Mouse (Mus musculus): ENCODE results near the gene Med13l. TPM values are rescaled to one million over a fixed set of nuclear protein-coding genes. Genes with fewer than 3 reads are reported as not detected.

Med13l gene
- total RNA-seq, 4 experiments from 2014 or later = 91.8 to 110 (median 101) TPM

DNA sequence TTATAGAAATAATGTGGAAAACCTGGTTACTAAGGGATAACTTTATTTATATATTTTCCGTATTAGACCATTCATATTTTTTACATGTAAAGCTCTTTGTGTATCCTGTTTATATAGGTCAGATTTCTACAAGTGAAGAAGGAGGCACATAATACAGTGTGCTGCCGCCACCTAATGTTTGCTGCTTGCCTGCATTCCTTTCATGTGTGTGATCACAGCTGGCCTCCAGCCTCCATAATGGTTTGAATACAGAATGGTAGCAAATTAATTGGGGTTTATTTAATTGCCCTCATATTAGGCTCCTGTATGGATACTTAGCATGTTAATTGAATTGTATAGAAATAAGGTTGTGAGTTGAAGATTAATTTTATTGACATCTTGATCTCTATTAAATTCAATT lies 94.5 kb downstream of the Med13l start:
- no peak for DNase-seq (ENCODE audit: low spot score in 2 of 2)

DNA sequence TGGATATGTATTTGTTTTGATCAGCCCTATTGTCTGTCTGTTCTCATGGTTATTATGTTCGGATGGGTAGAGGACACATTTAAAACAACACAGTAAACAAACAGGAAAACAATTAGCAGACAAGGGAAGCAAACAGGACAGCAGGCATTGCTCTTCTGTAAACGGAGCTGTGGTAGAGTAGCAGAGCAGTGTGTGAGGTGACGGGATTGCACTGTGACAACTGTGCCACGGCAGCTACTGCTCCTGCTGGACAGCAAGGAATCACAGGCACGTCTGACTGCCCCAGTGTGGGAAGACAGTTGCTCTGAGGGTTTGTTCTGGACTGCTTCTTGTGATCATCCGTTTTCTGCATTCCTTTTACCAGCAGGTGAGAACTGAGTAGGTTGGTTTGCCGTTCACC lies 94.9 kb downstream of the Med13l start:
- DNase-seq (ENCODE audit: low spot score in 2 of 2) = no peak

DNA sequence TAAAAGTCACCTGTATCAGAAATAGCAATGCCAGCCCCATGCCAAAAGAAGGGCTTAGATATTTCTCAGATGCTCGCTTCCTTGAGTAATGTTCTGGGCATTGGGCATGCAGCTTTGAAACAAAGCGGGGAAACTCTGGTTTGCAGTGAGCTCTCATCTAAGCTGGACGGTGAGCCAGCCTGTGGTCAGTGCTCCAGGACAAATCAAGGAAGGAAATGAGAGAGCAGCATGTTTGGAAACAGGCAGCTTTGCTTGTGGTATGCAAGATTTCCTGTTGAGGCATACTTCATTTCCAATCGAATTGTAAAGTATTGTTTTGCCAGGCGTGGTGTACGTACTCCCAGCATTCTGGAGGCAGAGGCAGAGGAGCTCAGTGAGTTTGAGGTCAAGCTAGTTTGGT lies 95.5 kb downstream of the Med13l start:
- no peak for DNase-seq (ENCODE audit: low spot score in 2 of 2)

DNA sequence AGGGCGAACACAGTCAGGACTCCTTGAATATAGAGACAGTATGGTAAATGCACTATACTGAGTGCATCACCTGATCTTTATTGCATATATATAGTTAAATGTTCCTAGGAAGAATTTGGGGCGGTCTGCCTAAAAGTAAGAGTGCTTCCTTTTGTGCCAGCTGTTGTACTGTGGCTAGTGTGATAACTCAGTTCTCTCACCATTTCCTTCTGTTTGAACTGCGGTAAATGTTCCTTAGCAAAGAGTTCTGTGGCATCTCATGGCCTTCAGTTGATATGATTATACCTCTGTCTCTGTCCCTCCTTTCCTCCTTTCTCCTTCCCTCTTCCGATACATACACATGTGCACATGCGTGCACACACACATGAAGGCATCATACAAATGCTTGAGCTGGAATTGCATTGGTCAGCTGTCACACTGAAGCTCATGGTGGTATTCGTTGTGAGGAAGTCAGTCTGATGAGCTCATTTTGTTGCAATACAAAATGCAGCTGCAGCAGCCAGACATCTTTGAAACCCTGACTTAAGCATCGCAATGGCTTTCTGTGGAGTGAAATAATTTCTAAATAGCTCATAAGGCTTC lies 97.9 kb downstream of the Med13l start:
- no peak for DNase-seq (ENCODE audit: low spot score in 2 of 2)

DNA sequence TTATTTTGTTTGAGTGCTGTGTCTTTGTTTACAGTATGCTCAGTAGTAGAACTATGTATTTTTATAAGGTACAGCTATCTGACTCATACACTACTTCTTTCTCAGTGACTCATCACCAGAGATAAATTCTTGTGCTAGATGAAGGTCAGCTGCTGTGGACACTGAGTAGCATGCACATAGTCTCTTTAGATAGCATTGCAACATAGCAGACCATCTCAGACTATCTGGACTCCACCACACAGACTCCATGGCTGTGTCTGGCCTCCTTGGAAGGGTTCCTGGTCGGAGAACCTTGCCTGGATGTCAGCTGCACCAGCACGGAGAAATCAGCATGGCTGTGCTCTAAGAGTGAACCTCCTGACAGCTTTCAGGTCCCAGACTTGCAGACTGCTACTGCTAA lies 99.2 kb downstream of the Med13l start:
- no peak for DNase-seq (ENCODE audit: low spot score in 2 of 2)

DNA sequence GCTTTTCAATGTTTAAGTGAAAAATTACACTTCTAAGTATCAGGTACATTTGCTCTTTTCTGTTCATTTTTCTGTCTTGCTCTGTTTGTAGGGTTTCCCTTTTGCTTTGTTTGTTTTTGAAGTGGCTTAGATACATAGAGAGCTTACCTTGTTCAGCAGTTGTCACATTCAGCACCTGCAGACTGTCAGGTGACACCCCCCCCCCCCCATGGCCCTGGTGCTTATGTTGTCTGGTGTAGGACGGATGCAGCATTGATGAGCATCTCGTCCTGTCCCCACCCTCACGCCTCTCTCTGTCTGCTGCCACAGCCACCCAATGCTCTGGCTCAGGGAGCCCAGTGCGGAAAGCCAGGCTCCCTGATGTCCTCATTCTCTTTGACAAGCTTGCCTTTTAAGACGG lies 101.3 kb downstream of the Med13l start:
- no peak for DNase-seq (ENCODE audit: low spot score in 2 of 2)

DNA sequence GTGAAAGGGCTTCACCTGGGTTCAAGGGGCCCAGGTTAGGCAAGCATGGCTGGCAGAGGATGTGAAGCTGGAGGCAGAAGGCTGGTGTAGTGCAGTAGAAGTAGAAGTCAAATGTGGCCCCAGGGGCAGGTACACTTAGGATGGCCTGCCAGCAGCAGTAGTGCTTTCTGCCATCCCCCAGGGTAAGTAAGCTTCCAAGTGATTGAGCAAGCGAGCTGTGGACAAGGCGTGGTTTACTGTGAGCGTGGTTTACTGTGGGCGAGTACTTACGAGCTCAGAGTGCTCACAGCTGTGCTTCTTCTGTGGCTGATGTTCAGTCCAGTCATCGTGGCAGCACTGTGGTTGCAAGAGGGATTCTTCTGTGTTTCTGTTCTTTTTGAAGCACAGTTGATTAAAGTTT lies 103.5 kb downstream of the Med13l start:
- no peak for DNase-seq (ENCODE audit: low spot score in 2 of 2)

DNA sequence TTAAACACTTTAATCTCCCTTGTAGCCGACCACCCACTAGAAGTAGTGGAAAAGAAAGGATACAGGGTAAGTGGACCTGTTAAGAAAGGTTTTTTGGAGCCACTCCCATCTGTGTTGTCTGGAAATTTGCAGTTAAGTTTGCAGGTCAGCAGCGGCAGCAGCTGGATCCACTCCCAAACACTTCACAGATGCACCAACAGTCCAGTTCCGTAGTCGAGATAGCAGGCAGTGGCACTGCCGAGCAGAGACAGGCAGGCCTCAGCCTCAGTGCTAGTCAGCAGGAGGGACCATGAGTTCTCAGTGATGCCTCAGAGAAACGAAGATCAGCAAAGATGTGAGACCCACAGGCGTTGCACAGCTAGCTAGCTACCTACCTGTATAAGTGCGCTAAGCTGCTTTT lies 104.5 kb downstream of the Med13l start:
- no peak for DNase-seq (ENCODE audit: low spot score in 2 of 2)

DNA sequence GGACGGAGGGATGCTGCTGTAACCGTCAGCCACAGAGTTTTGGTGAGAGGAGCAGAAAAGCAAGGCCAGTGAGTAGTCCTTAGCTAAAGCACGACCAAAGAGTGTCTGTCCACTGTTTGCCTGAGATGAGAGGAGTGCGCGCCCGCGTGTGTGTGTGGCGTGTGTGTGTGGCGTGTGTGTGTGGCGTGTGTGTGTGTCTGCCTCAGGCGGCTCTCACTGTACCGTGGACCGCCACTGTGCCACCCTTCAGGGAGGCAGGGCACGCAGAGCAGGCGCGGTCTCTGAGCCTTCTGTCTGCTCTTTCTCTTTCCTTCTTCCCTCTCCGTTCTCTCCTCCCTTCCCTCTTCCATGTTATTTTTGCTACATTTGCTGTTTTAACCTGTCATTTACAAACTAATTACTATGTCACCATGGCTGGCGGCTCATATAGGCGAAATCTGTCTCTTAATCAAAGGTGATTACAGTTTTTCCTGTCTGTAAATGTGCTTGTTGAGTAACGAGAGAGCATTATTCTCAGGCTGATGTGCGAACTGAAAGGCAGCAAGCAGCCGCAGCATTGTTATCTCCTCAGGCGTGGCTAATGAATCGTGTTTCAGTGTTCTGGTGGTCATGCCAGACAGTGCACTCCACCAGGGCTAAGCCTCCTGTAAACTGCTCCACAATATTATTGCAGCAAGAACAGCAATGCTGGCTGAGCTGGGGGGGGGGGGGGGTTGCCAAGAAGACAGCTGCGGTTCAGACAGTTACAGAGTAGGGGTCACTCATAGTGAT lies 106.1 kb downstream of the Med13l start:
- DNase-seq (ENCODE audit: low spot score in 2 of 2) = no peak

DNA sequence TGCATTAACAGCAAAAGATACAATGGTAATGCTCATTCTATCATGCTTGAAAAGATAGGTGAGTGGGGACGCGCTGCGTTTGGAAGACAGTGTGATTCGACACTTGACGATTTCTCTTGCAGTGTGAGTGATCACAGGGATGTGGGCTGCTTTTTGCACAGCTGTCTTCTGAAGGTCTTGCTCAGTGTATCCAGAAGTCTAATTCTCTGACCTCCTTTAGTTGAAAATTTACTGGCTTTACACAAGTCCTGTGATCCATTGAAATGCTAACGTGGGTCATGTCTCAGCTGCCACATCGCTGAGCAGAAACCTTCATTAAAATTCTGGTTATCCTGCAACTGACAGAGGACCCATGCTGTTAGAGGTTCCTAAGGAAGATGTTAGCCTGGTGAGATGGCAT lies 107.4 kb downstream of the Med13l start:
- DNase-seq (ENCODE audit: low spot score in 2 of 2) = no peak

DNA sequence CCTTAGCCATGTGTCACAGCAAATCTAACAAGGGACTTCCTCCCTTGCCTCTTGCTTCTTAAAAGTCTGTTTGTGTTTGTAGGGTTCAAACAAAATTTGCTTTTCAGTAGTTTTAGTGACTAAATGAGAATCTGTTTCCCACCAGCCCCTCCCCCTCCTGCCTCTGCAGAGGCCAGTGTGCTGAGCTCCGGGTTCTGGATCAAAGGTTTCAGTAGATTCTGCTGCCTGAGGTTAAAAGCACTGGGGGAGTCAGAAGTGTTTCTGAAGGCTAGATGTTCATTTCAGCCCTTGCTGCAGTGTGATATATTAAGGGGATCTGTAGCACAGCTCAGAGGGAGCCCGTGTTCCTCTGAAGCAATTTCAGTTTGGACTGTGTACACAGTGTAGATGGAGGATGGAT lies 108.5 kb downstream of the Med13l start:
- DNase-seq (ENCODE audit: low spot score in 2 of 2) = no peak

DNA sequence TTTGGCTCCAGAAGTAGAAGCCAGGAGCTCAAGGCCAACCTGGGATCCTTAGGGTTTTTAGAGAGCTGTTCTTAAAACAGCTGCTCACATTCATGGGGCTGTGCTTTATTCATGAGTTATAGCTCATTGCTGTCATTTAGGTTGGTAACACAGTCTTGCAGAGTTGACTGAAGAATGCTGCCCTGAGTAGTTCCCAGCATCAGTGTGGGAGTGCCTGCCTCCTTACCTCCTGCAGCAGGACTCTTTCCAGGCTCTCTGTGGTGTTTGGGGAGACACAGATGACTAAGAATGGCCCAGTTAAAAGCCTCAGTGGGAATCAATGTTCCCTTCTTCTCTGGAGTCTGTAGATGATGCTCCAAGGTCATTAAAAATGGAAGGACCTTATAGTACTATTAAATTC lies 111.6 kb downstream of the Med13l start:
- peak in 1 of 2 experiments; percentile 46 for DNase-seq (ENCODE audit: low spot score in 2 of 2)

DNA sequence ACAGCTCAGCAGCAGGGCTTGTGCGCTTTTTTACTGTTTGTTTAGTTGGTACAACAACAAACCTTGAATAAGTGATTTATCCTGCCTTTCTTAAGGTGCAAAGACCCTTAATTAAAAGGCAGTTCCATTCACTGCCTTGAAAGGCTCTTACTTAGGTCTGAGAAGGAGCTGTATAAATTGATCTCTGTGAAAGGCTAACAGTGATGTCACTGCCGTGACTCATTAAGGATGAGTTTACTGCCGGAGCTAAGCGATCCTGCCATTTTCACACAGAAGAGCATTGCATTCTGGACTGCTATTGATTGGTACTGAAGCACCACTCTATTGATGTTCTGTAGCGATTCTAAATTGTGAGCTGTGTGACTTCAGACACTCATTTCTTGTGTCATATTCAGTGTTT lies 113.4 kb downstream of the Med13l start:
- no peak for DNase-seq (ENCODE audit: low spot score in 2 of 2)

DNA sequence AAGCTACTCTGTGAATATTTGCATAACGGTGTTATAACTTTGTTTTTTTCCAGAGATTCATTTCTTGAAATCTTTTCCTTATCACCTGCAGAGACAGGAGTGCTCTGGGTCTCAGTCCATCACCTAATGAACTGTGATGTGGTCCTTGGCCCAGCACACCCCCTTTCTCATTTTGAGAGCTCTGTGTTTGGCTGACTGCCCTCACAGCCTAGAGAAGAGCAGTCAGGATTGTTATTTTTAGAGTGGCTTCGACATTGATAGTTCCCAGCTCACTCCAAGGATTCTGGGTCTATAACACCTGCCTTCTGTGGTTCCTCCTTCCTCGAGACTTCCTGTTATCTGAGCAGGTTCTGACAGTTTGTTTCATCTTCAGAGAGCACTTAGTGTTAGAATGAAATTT lies 113.8 kb downstream of the Med13l start:
- DNase-seq (ENCODE audit: low spot score in 2 of 2) = no peak

DNA sequence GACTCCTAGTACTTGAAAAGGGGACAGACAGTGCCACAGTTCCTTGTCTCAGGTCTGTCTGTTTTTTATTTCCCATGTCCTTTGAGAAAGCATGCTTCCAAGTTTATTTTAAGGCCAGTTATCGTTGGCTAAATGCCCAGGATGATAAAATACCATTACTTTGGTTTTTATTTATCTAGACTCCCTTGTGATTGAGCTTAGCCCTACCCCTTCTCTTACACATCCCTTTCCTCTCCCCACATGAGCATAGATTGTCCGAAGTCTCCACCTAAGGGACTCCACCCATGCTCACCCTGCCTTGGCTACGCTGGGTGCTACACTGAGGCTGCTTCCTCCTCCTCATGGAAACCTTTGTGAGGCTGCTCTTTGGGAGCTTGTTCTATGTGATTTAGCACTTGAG lies 115.2 kb downstream of the Med13l start:
- DNase-seq (ENCODE audit: low spot score in 2 of 2) = no peak

DNA sequence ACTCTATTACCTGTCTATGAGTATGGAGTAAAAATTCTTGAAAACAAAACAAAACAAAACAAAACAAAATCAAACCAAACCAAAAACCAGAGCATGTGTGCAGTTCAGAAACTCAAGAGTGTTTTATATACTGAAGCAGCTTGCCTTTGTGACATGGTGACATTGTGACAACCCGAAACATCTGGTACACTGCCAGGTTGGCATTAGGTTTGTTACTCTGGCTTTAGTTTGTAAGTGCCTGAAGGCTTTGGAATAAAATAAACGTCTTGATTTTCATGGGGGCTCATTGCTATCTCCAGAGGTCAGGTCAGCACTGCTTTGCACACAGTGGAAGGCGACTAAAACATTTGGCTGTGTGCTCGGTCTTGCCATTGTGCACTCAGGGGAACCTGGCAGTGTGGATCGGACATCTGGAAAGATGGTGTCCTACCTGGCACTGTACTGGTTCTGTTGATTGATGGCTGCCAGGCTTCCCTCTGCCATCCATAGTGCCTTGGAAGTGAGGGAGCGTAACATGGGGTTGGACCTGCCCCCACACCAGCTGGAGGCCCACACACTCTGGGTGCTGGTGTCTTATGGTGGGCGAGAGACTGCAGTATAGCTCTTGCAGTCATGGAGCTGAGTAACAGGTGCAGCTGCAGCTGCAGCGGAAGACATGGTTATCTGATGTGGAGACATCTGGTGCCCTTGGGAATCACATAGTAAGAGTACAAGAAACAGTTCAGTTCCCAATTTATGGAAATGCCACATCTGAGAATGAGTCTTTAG lies 115.9 kb downstream of the Med13l start:
- DNase-seq (ENCODE audit: low spot score in 2 of 2) = no peak

DNA sequence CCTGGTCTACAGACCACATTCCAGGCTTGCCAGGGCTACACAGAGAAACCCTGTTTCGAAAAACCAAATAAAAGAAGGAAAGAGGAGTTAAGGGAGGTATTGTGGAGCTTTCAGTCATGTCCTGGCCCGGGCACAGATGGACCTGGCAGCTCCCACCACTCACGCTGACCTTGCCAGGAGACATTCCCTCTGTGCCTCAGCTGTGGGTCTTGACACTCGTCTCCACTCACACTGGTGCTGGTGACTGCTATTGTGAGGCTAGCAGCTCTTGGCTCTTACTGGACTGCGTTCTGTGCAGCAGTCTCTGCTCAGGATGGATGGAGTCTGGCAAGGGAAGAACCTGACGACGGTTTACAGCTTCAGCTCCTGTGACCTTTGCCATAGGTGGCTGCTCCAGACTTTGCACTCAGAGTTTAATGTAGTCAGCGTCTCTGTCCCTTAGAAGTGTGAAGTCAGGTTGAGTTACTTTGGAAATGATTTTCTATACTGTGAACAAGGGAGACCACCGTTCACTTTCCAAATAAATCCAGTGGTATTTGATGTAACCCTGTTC lies 118.9 kb downstream of the Med13l start:
- DNase-seq (ENCODE audit: low spot score in 2 of 2) = no peak

DNA sequence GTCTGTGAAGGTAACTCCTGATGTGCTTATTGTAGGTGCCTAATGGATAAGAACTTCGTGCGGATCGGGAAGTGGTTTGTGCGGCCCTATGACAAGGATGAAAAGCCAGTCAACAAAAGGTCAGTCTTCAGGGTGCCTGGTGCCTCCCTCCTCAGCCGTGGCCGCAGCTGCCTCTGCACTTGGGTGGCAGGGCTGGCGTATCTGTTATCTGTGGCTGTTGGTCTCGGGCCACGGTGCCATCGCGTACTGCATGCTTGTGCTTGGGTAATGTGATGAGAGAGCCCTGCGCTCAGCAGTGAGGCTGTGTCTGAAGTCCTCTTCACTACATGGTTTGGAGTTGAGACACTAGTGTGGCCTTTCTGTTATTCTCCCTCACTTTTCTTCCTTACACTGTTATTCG lies 120.4 kb downstream of the Med13l start:
- DNase-seq (ENCODE audit: low spot score in 2 of 2) = no peak

DNA sequence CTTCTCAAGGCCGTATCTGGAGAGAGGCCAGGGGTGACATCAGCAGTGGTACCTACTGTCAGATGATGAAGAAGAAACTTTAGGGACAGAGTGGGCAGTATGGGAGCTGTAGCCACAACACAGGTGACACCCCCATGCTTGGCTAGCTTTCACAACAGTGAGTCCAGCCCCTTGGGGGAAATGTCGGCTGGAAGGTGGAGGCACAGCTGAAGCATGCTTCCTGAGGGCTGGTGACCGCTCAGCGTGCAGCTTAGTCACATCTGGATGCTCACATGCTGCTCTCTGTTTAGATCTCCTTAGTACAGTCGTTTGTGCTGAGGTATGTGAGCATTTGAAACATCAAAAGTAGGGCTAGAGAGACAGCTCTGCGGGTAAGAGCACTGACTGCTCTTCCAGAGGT lies 121.5 kb downstream of the Med13l start:
- DNase-seq (ENCODE audit: low spot score in 2 of 2) = no peak

DNA sequence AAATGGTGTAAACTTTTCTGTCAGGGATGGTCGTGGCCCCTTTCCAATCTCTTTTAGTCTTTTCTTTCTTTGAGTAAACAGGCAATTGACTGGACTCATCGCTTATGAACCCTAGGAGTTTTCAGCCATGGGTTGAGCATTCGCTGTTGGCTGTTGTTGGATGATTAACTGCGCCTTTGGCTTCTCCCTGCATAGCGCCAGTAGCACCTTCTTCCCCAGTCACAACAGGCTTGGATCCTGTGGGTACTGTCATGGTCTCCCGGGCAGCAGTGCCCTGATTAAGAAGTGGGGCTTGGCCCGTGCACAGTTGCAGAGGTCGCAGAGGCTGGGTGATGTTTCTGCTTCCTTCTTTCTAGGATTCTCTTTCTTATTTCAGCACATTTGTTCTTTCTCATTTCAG lies 124.7 kb downstream of the Med13l start:
- DNase-seq (ENCODE audit: low spot score in 2 of 2) = no peak

DNA sequence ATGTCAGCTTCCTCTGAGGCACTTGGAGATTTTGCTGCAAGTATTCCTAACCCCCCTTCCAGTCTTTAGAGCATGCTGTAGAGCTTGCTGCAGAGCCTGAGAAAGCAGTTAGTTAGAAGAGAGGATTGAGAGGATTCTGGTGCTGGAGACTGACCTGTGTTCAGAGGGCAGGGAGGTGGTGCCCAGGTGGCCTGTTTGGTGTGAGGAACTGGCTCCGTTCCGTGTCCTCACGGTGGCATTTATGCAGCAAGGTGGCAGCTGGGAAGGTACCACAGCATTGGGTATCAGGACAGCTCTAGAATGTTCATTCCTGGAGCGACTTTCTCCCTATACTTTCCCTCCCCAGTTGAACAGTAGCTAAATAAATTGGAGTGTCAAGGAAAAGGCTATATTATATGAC lies 125.5 kb downstream of the Med13l start:
- no peak for DNase-seq (ENCODE audit: low spot score in 2 of 2)

Measured in left cerebral cortex, adult 8-10 months (tissue).